Mouse (Mus musculus) embryonic facial prominence, embryonic 14.5 days (tissue): ENCODE results near the gene Ppm1j. TPM values are rescaled to one million over a fixed set of nuclear protein-coding genes. Genes with fewer than 3 reads are reported as not detected.
A peak's percentile ranks its signal among the peaks of the same experiment; 100 is the strongest.

ENCODE experiments used
- ATAC-seq: fragments of 200-750 bp; cut with Nextera tagmentation; 2 replicates; pipeline ENCODE4 v1.8.0; 2017; ENCODE audit warnings: low read depth, moderate number of reproducible peaks, moderate TSS enrichment
- DNase-seq: peaks from one replicate; pipeline ENCODE4 v3.0.0-alpha.2; 2015; ENCODE audit warnings: low spot score
- H3K27ac ChIP-seq: fragments of 300-500 bp; sonication (generic); replicated peaks from 2 replicates; pipeline ENCODE4 v1.5.1; 2014; ENCODE audit warnings: low read depth, mild to moderate bottlenecking, low read length, moderate library complexity
- H3K27me3 ChIP-seq: fragments of 300-500 bp; sonication (generic); replicated peaks from 2 replicates; pipeline ENCODE4 v1.6.1; 2014; ENCODE audit warnings: low read length; ENCODE audit not compliant: control insufficient read depth, insufficient read depth
- H3K36me3 ChIP-seq: fragments of 300-500 bp; sonication (generic); 2 replicates; pipeline ENCODE4 v1.6.1; 2014; ENCODE audit warnings: low read length, mixed read lengths; ENCODE audit not compliant: control insufficient read depth, insufficient read depth
- H3K4me1 ChIP-seq: fragments of 300-500 bp; sonication (generic); 2 replicates; pipeline ENCODE4 v1.6.1; 2014; ENCODE audit warnings: antibody characterized with exemption, low read length; ENCODE audit not compliant: control insufficient read depth, insufficient read depth
- H3K4me2 ChIP-seq: fragments of 300-500 bp; sonication (generic); 2 replicates; pipeline ENCODE4 v1.6.1; 2014; ENCODE audit warnings: low read depth, mild to moderate bottlenecking, low read length, moderate library complexity, mixed read lengths
- H3K4me3 ChIP-seq: fragments of 300-500 bp; sonication (generic); 2 replicates; pipeline ENCODE4 v1.5.1; 2014; ENCODE audit warnings: low read depth, mild to moderate bottlenecking, low read length
- H3K9ac ChIP-seq: fragments of 300-500 bp; sonication (generic); 2 replicates; pipeline ENCODE4 v1.6.1; 2014; ENCODE audit warnings: low read depth, mild to moderate bottlenecking, low read length, moderate library complexity, mixed read lengths
- H3K9me3 ChIP-seq: fragments of 300-500 bp; sonication (generic); 2 replicates; pipeline ENCODE4 v1.6.1; 2016; ENCODE audit warnings: low read length; ENCODE audit not compliant: control insufficient read depth
- WGBS: fragments of 180-500 bp; shearing (Covaris S2); extraction: QIAGEN DNeasy Blood & Tissue Kit; methylation state at CpG from one replicate; pipeline ENCODE4 v1.1.7; 2014; 5-methylcytosine and 5-hydroxymethylcytosine counted together
- polyA plus RNA-seq: library from polyadenylated mRNA; unstranded; fragments of >200 nt; fragmentation: Nextera tagmentation; extraction: Ambion mirVana; gene quantifications from 2 replicates; pipeline ENCODE4 v1.2.1, GENCODE M21; 2014

The Ppm1j gene
- polyA plus RNA-seq, 1 experiment from 2014 or later = 3.4 TPM

DNA sequence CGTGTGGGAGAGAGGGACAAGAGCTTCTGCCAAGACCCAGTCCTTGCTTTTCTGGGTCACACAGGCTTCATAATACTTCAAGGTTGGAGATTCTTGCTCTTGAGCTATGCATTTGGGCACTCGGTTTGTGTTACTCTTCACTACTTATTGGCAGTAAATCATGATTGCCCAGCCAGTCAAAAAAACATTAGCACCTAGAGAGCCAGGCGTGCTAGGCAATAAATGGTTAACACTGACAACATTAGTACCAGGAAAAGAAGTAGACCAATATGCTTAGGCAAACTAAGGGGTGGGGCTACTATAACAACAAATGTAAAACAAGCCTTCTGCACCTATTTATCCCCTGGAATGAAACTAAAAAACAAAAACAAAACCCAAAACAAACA lies 37.9 kb downstream of the Ppm1j start:
- Histone ChIP-seq H3K4me3 (peak overlapping the region; percentile 92), H3K36me3 (peaks cover 18% of the 10 kb centered on the region; the same call in 1 of the 2 replicates), H3K4me1 (0 out of 2 replicates have a peak, but pooled peaks cover 7% of the 10 kb centered on the region), H3K9ac (peak overlapping the region; percentile 96; the same call in 1 of the 2 replicates), H3K27ac (peak overlapping the region; percentile 96), H3K9me3 (no peaks in the 10 kb centered on the region), H3K27me3 (no peaks in the 10 kb centered on the region), H3K4me2 (peak overlapping the region; percentile 79)
- no peak for ATAC-seq
- 5% methylated on average over 3 of the region's 3 CpGs for WGBS
- peak; percentile 36 for DNase-seq

DNA sequence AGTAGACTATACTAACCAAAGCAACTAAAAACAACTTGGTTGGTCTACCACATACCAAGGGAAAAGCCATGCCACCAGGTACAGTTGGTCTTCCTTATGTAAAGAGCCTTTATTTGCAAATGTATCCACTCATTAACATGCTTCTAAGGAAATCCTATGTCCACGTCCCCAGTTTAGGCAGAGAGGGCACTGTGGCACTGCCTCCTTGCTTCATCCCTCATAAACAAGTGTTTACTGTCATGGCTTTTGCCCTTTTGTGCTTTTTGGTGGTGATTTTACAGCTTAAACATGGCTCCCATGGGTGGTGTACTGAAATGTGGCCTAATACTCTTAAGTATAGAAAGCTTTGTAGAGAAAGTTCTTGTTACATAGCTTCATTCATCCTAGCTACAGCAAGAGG lies 39.6 kb downstream of the Ppm1j start:
- no peak overlapping the region for H3K27ac ChIP-seq
- 48% methylated on average over 1 of the region's 1 CpGs for WGBS
- H3K9ac ChIP-seq = no peak overlapping the region
- H3K4me1 ChIP-seq = 0 out of 2 replicates have a peak, but pooled peaks cover 7% of the 10 kb centered on the region
- DNase-seq = no peak
- peaks cover 23% of the 10 kb centered on the region; the same call in 1 of the 2 replicates for H3K36me3 ChIP-seq
- no peak overlapping the region for H3K4me2 ChIP-seq
- H3K27me3 ChIP-seq = no peaks in the 10 kb centered on the region
- H3K9me3 ChIP-seq = no peaks in the 10 kb centered on the region
- ATAC-seq = no peak
- H3K4me3 ChIP-seq = no peak overlapping the region

DNA sequence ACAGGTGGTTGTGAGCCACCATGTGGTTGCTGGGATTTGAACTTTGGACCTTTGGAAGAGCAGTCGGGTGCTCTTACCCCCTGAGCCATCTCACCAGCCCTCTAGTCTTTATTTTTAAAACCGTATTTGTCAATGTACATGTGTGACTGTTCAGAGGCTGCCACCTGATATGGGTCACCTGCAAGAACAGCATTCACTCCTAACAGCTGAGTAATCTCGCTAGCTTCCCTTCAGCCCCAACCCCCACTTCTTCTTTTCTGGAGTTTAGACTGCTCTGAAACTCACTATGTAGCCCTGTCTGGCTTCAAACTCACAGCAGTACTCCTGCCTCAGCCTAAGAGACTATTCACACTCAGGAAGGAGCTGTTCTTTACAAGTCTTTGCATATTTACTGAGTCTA lies 41.6 kb downstream of the Ppm1j start:
- no peak overlapping the region for H3K9ac ChIP-seq
- no peak overlapping the region for H3K4me2 ChIP-seq
- H3K27ac ChIP-seq = no peak overlapping the region
- H3K9me3 ChIP-seq = no peaks in the 10 kb centered on the region
- 0 out of 2 replicates have a peak, but pooled peaks cover 7% of the 10 kb centered on the region for H3K4me1 ChIP-seq
- DNase-seq (no peak), ATAC-seq (no peak)
- H3K36me3 ChIP-seq = peaks cover 43% of the 10 kb centered on the region
- no peaks in the 10 kb centered on the region for H3K27me3 ChIP-seq
- no peak overlapping the region for H3K4me3 ChIP-seq
- 84% methylated on average over 3 of the region's 3 CpGs for WGBS

Other genes starting within 250 kb of the Ppm1j start
- gene Slc16a1, start 142.4 kb upstream of the Ppm1j start, polyA plus RNA-seq = 30.9 and 39.2 TPM in 2 replicates
- gene Fam19a3, start 784 bp downstream of the Ppm1j start, polyA plus RNA-seq = 0.24 and 0.68 TPM in 2 replicates
- 183 and 198 TPM in 2 replicates for gene Rhoc, start 7.3 kb downstream of the Ppm1j start, polyA plus RNA-seq
- 38.1 and 44.6 TPM in 2 replicates for gene Mov10, start 37.5 kb downstream of the Ppm1j start, polyA plus RNA-seq
- 32.8 and 35.3 TPM in 2 replicates for gene St7l, start 82.9 kb downstream of the Ppm1j start, polyA plus RNA-seq
- 192 and 219 TPM in 2 replicates for gene Capza1, start 83.4 kb downstream of the Ppm1j start, polyA plus RNA-seq
- gene Wnt2b, start 180.9 kb downstream of the Ppm1j start, polyA plus RNA-seq = 1.3 and 1.4 TPM in 2 replicates